Mouse (Mus musculus) lung, adult 2 months (tissue): ENCODE measurements around the gene Naa38.
A peak's percentile ranks its signal among the peaks of the same experiment; 100 is the strongest.

Experiments
- CTCF ChIP-seq: fragments of 200-500 bp; IDR thresholded peaks from 2 replicates; pipeline ENCODE4 v1.5.1; 2011; ENCODE audit warnings: mild to moderate bottlenecking, low read length, control low read depth; ENCODE audit not compliant: insufficient read depth
- POLR2A ChIP-seq: fragments of 200-500 bp; IDR thresholded peaks from 2 replicates; pipeline ENCODE4 v1.6.1; 2011; ENCODE audit warnings: low read depth, mild to moderate bottlenecking, control low read depth, low read length, borderline replicate concordance; ENCODE audit errors: extremely low read depth

DNA sequence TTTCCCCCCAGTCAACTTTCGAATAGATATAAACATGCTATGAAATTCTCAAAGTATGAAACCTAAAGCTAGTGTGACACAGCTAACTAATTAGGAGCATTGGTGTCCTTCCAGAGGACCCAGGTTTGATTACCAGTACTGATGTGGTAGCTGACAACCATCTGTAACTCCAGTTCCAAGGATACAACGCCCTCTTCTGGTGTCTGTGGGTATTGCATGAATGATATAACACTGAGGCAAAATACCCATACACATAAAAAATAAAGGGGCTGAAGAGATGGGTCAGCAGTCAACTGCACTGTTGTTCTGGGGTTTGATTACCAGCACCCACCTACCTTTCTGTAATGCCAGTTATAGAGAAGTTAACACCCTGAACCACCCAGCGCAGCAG, 22.5 kb upstream of the Naa38 start:
- TF ChIP-seq CTCF (0 out of 2 replicates have a peak, but pooled peaks have one; percentile 7), POLR2A (no peak)
